Mouse (Mus musculus): ENCODE measurements around the gene Foxf2. TPM values are rescaled to one million over a fixed set of nuclear protein-coding genes. Genes with fewer than 3 reads are reported as not detected.

The Foxf2 gene
- total RNA-seq, 4 experiments from 2014 or later, result not detected

Small RNA genes within 50 kb of the gene (microRNA-seq; reads per million reads assigned to microRNA genes)
- 0 reads per million in 2 experiments for gene Gm27516

Other genes with a start within 250 kb of the Foxf2 start
- gene Foxq1, start 69.7 kb upstream of the Foxf2 start, total RNA-seq (2022), result under 1 TPM; 0.09 to 0.24 (median 0.10) TPM
- not detected for gene A530084C06Rik, start 66.5 kb upstream of the Foxf2 start, total RNA-seq (2022)
- 1 to 10 TPM; 4.8 to 9.0 (median 7.3) TPM for gene Foxc1, start 180.8 kb downstream of the Foxf2 start, total RNA-seq (2022)